ENCODE assay signal across 17 mouse cellular contexts in the genomic region with DNA sequence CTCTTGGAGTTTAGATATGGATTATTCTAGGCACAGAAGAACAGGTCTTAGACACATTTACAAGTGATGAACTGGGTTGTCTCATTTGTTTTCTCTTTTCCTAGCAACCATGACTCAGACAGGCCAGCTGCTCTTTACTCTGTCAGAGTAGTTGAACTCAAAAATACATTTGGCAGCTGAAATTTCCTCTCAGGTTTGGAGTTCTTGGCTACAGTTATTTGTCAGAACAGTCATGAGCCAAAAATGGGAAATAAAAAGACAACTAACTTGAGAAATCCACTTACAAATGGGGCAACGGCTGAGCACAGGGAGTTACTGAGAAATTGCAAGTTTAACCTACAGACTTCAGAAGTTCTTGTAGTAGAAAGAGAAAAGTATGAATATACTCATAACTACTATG.
DNase-seq lines count a peak whose midpoint lies in the region; ATAC-seq lines count a peak whose summit lies in the region.
"Had no signal": no experiment of that assay in that cellular context is flagged by ENCODE, and none has a peak within 500 bp of the region (broad histone marks: within the 10 kb centered on the region; RNA-seq: fewer than 3 reads in every experiment).

No protein-coding gene starts in this region.

- no peaks in the 10 kb centered on the region for H3K9me3 ChIP-seq in embryonic facial prominence, embryonic 14.5 days (ENCODE audit: control insufficient read depth, low read length)
- no peaks in the 10 kb centered on the region for H3K9me3 ChIP-seq in embryonic facial prominence, embryonic 10.5 days
- H3K9me3 ChIP-seq: limb, embryonic 15.5 days had no signal

- H3K27me3 ChIP-seq in embryonic facial prominence, embryonic 14.5 days (replicated peaks; ENCODE audit: control insufficient read depth, insufficient read depth, low read length), result no peaks in the 10 kb centered on the region
- no peaks in the 10 kb centered on the region for H3K27me3 ChIP-seq in embryonic facial prominence, embryonic 10.5 days (replicated peaks; ENCODE audit: low read depth, poor library complexity, severe bottlenecking)
- H3K27me3 ChIP-seq: limb, embryonic 15.5 days; Patski had no signal

- H3K4me2 ChIP-seq in embryonic facial prominence, embryonic 14.5 days (ENCODE audit: low read depth, low read length), result no peak overlapping the region
- H3K4me2 ChIP-seq: limb, embryonic 15.5 days had no signal

- no peak overlapping the region for H3K9ac ChIP-seq in embryonic facial prominence, embryonic 14.5 days (ENCODE audit: low read depth, low read length)
- H3K9ac ChIP-seq: limb, embryonic 15.5 days had no signal

- peak; percentile 5 for DNase-seq in embryonic facial prominence, embryonic 14.5 days (ENCODE audit: low spot score)
- DNase-seq in embryonic facial prominence, embryonic 10.5 days (ENCODE audit: low spot score), result no peak
- DNase-seq in right cerebral cortex, adult 18-20 months, result peak; percentile 80
- DNase-seq in right cerebral cortex, postnatal 4 days, result no peak
- peak; percentile 66 to 69 for DNase-seq in left cerebral cortex, adult 9 months (ENCODE audit: low spot score in 2 of 2)
- DNase-seq in retina, postnatal 1 day, result no peak
- DNase-seq in embryo, embryonic 10 days (ENCODE audit: low spot score), result no peak
- DNase-seq: cerebellum, adult 18-20 months; kidney, postnatal 10 days; lung, adult 18-20 months; midbrain, embryonic 14.5 days; thymus, adult 18-20 months had no signal

- no peaks in the 10 kb centered on the region for H3K36me3 ChIP-seq in embryonic facial prominence, embryonic 14.5 days (ENCODE audit: control insufficient read depth, insufficient read depth, low read length)
- no peaks in the 10 kb centered on the region for H3K36me3 ChIP-seq in embryonic facial prominence, embryonic 10.5 days (replicated peaks)
- H3K36me3 ChIP-seq: limb, embryonic 15.5 days had no signal

- ATAC-seq in embryonic facial prominence, embryonic 14.5 days (ENCODE audit: low read depth), result no peak
- ATAC-seq in megakaryocyte-erythroid progenitor cell, adult 5-6 weeks (replicated peaks; ENCODE audit: low FRiP score, low TSS enrichment, poor library complexity, severe bottlenecking), result no peak
- ATAC-seq: inflammation-experienced regulatory T-cells, adult 6 months; Patski had no signal

- H3K4me1 ChIP-seq in embryonic facial prominence, embryonic 14.5 days (ENCODE audit: control insufficient read depth, insufficient read depth, low read length), result no peaks in the 10 kb centered on the region
- H3K4me1 ChIP-seq in embryonic facial prominence, embryonic 10.5 days, result no peaks in the 10 kb centered on the region
- H3K4me1 ChIP-seq: limb, embryonic 15.5 days had no signal

- WGBS in embryonic facial prominence, embryonic 14.5 days, result 72% methylated on average over 1 of the region's 1 CpGs
- WGBS in embryonic facial prominence, embryonic 10.5 days, result 94% methylated on average over 1 of the region's 1 CpGs

- H3K27ac ChIP-seq in embryonic facial prominence, embryonic 14.5 days (replicated peaks; ENCODE audit: low read depth, low read length), result no peak overlapping the region
- no peak overlapping the region for H3K27ac ChIP-seq in embryonic facial prominence, embryonic 10.5 days (replicated peaks)
- H3K27ac ChIP-seq: limb, embryonic 15.5 days; macrophage had no signal

- H3K4me3 ChIP-seq in embryonic facial prominence, embryonic 14.5 days (ENCODE audit: low read depth, low read length), result no peak overlapping the region
- no peak overlapping the region for H3K4me3 ChIP-seq in embryonic facial prominence, embryonic 10.5 days
- H3K4me3 ChIP-seq: limb, embryonic 15.5 days had no signal

Comparison
In these comparisons a context has a peak if more than half of its experiments do, and no peak if none do; other contexts are left out.
1. DNase-seq: peak in embryonic facial prominence, embryonic 14.5 days (single experiment), right cerebral cortex, adult 18-20 months (single experiment) and left cerebral cortex, adult 9 months (2 of 2); none in embryonic facial prominence, embryonic 10.5 days (single experiment), right cerebral cortex, postnatal 4 days (single experiment), retina, postnatal 1 day (single experiment) and embryo, embryonic 10 days (single experiment).